Mouse (Mus musculus) small intestine, adult 2 months (tissue): ENCODE measurements around the gene Abca7.

ENCODE experiments used
- CTCF ChIP-seq: fragments of 200-500 bp; IDR thresholded peaks from 2 replicates; pipeline ENCODE4 v1.5.1; 2012; ENCODE audit warnings: low read depth, mild to moderate bottlenecking, control low read depth, inconsistent platforms, low read length, moderate library complexity, mixed read lengths; ENCODE audit not compliant: insufficient replicate concordance, insufficient read length; ENCODE audit errors: extremely low read depth
- POLR2A ChIP-seq: fragments of 200-500 bp; IDR thresholded peaks from 2 replicates; pipeline ENCODE4 v1.6.1; 2012; ENCODE audit warnings: low read depth, mild to moderate bottlenecking, control low read depth, inconsistent platforms, low read length, moderate library complexity

- no peak for TF ChIP-seq CTCF
- no peak for TF ChIP-seq POLR2A
These were observed 6.4 kb upstream of the Abca7 start for GRCm38 (mm10) chr10:79989870-79990269.
